24 mouse cellular contexts compared by ENCODE assay signal in the genomic region with DNA sequence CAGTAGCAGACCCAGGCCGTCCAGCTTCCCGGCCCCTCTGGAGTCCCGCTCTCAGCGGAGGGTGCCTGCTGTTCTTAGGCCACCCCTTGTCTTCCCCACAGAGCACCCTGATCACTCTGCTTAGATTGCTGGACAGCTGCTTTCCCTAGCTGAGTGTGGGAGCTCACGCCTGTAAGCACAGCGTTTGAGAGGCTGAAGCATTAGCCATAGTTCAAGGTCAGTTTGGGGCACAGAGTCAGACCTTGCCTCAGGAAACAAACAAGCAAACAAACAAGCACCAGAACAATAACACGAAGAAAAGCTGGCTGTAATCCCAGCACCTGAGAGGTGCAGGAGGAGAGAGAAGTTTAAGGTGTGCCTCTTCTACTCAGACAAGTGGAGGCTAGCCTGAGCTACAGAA. TPM values are rescaled to one million over a fixed set of nuclear protein-coding genes. Genes with fewer than 3 reads are reported as not detected.
DNase-seq lines count a peak whose midpoint lies in the region; ATAC-seq and TF ChIP-seq lines count a peak whose summit lies in the region.
"Had no signal": no experiment of that assay in that cellular context is flagged by ENCODE, and none has a peak within 500 bp of the region (broad histone marks: within the 10 kb centered on the region; RNA-seq: fewer than 3 reads in every experiment).

No protein-coding gene starts in this region.

- H3K27ac ChIP-seq in embryonic facial prominence, embryonic 12.5 days: no peak overlapping the region
- H3K27ac ChIP-seq in embryonic facial prominence, embryonic 10.5 days (replicated peaks): no peak overlapping the region
- peak overlapping the region; percentile 32 for H3K27ac ChIP-seq in kidney, adult 2 months (ENCODE audit: insufficient read depth, low read depth, low read length)
- H3K27ac ChIP-seq: embryonic facial prominence, embryonic 13.5 days; forebrain, embryonic 12.5 days; heart, embryonic 13.5 days; hindbrain, embryonic 12.5 days; hindbrain, embryonic 15.5 days; intestine, embryonic 15.5 days had no signal

- H3K9me3 ChIP-seq in embryonic facial prominence, embryonic 12.5 days: no peaks in the 10 kb centered on the region
- H3K9me3 ChIP-seq in embryonic facial prominence, embryonic 10.5 days: no peaks in the 10 kb centered on the region
- H3K9me3 ChIP-seq in E14TG2a.4 (ENCODE audit: low read length): no peaks in the 10 kb centered on the region
- H3K9me3 ChIP-seq: embryonic facial prominence, embryonic 13.5 days; forebrain, embryonic 12.5 days; heart, embryonic 13.5 days; hindbrain, embryonic 12.5 days; hindbrain, embryonic 15.5 days; intestine, embryonic 15.5 days had no signal

- no peak overlapping the region for H3K4me3 ChIP-seq in embryonic facial prominence, embryonic 12.5 days
- no peak overlapping the region for H3K4me3 ChIP-seq in embryonic facial prominence, embryonic 10.5 days
- H3K4me3 ChIP-seq in kidney, adult 2 months (ENCODE audit: insufficient read depth, low read depth, low read length): no peak overlapping the region
- peak overlapping the region; percentile 52; the same call in 1 of the 2 replicates for H3K4me3 ChIP-seq in E14TG2a.4 (replicated peaks; ENCODE audit: low read length)
- H3K4me3 ChIP-seq: embryonic facial prominence, embryonic 13.5 days; erythroblast, embryonic 14.5 days; forebrain, embryonic 12.5 days; heart, embryonic 13.5 days; hindbrain, embryonic 12.5 days; hindbrain, embryonic 15.5 days; intestine, embryonic 15.5 days had no signal

- H3K36me3 ChIP-seq in embryonic facial prominence, embryonic 12.5 days: no peaks in the 10 kb centered on the region
- H3K36me3 ChIP-seq in embryonic facial prominence, embryonic 10.5 days (replicated peaks): peaks cover 6% of the 10 kb centered on the region; the same call in 1 of the 2 replicates
- H3K36me3 ChIP-seq in kidney, adult 2 months (ENCODE audit: control insufficient read depth, insufficient read depth, low read length): no peaks in the 10 kb centered on the region
- peaks cover 28% of the 10 kb centered on the region; the same call in 1 of the 2 replicates for H3K36me3 ChIP-seq in E14TG2a.4 (ENCODE audit: insufficient read depth, low read length)
- H3K36me3 ChIP-seq: forebrain, embryonic 12.5 days; heart, embryonic 13.5 days; hindbrain, embryonic 12.5 days; hindbrain, embryonic 15.5 days; intestine, embryonic 15.5 days had no signal

- H3K27me3 ChIP-seq in embryonic facial prominence, embryonic 12.5 days: no peaks in the 10 kb centered on the region
- no peaks in the 10 kb centered on the region for H3K27me3 ChIP-seq in embryonic facial prominence, embryonic 10.5 days (replicated peaks; ENCODE audit: low read depth, poor library complexity, severe bottlenecking)
- H3K27me3 ChIP-seq in kidney, adult 2 months (replicated peaks; ENCODE audit: control insufficient read depth, insufficient read depth, low read length): no peaks in the 10 kb centered on the region
- H3K27me3 ChIP-seq in E14TG2a.4 (ENCODE audit: insufficient read depth, low read length): no peaks in the 10 kb centered on the region
- H3K27me3 ChIP-seq: embryonic facial prominence, embryonic 13.5 days; forebrain, embryonic 12.5 days; heart, embryonic 13.5 days; hindbrain, embryonic 12.5 days; hindbrain, embryonic 15.5 days; intestine, embryonic 15.5 days had no signal

- 0 out of 2 replicates have a peak, but pooled peaks cover 4% of the 10 kb centered on the region for H3K4me1 ChIP-seq in embryonic facial prominence, embryonic 12.5 days
- peaks cover 12% of the 10 kb centered on the region; the same call in 1 of the 2 replicates for H3K4me1 ChIP-seq in embryonic facial prominence, embryonic 10.5 days
- peaks cover 58% of the 10 kb centered on the region for H3K4me1 ChIP-seq in kidney, adult 2 months (ENCODE audit: control insufficient read depth, insufficient read depth, low read length)
- peaks cover 83% of the 10 kb centered on the region for H3K4me1 ChIP-seq in E14TG2a.4 (replicated peaks; ENCODE audit: low read depth, low read length)

- no peak overlapping the region for H3K4me2 ChIP-seq in embryonic facial prominence, embryonic 12.5 days (replicated peaks)
- H3K4me2 ChIP-seq: embryonic facial prominence, embryonic 13.5 days; forebrain, embryonic 12.5 days; heart, embryonic 13.5 days; hindbrain, embryonic 12.5 days; hindbrain, embryonic 15.5 days; intestine, embryonic 15.5 days had no signal

- DNase-seq in embryonic facial prominence, embryonic 10.5 days (ENCODE audit: low spot score): no peak
- no peak for DNase-seq in kidney, adult 2 months
- no peak for DNase-seq in kidney, postnatal 14 days
- peak; percentile 58 for DNase-seq in R1 (ENCODE audit: low read depth, low spot score)
- DNase-seq in cerebellum, adult 18-20 months: no peak
- no peak for DNase-seq in cerebellum, adult 8-10 months
- DNase-seq: adrenal gland, adult 2 months; adrenal gland, postnatal 14 days; cerebellum, adult 11 months; cerebellum, adult 9-10 months; cerebellum, postnatal 14 days; forebrain, postnatal 0 days; gastrocnemius, postnatal 25 days; heart, adult 18-20 months; kidney, adult 11 months had no signal

- 89% methylated on average over 7 of the region's 7 CpGs for WGBS in embryonic facial prominence, embryonic 12.5 days
- WGBS in embryonic facial prominence, embryonic 10.5 days: 86% methylated on average over 7 of the region's 7 CpGs
- 62% methylated on average over 7 of the region's 7 CpGs for WGBS in kidney, adult 2 months

- TF ChIP-seq POLR2A in kidney, adult 2 months (IDR thresholded peaks at IDR 0.05; ENCODE audit: low read depth, low read length): no peak

- no peak for TF ChIP-seq CTCF in kidney, adult 2 months (conservative IDR thresholded peaks at IDR 0.05; ENCODE audit: insufficient read depth, insufficient read length, low read depth, low read length)
- no peak for TF ChIP-seq CTCF in E14TG2a.4 (conservative IDR thresholded peaks at IDR 0.05; ENCODE audit: low read length)

- H3K9ac ChIP-seq in embryonic facial prominence, embryonic 12.5 days: no peak overlapping the region
- H3K9ac ChIP-seq: embryonic facial prominence, embryonic 13.5 days; forebrain, embryonic 12.5 days; forebrain, postnatal 0 days; heart, embryonic 13.5 days; hindbrain, embryonic 12.5 days; hindbrain, embryonic 15.5 days; intestine, embryonic 15.5 days had no signal

- ATAC-seq in embryonic facial prominence, embryonic 12.5 days (ENCODE audit: insufficient number of reproducible peaks, insufficient read depth, low FRiP score, low TSS enrichment): 0 out of 2 replicates have a peak, but pooled peaks have one; percentile 24
- ATAC-seq: forebrain, postnatal 0 days; intestine, embryonic 15.5 days had no signal

RNA-seq across cellular contexts. Expression of gene Dnm2, which starts 7.4 kb away (rescaled TPM):
- polyA plus RNA-seq in embryonic facial prominence, embryonic 12.5 days (2016; fragmentation: Nextera tagmentation; extraction: Ambion mirVana): 75.3 and 76.7 TPM in 2 replicates
- polyA plus RNA-seq in embryonic facial prominence, embryonic 10.5 days (2016; fragmentation: Nextera tagmentation; extraction: Ambion mirVana): 72.9 and 73.7 TPM in 2 replicates
- polyA plus RNA-seq in kidney, adult 2 months (2012; rRNA removed): 101 and 118 TPM in 2 replicates

RNA-seq across cellular contexts. Expression of gene Qtrt1, which starts 20.4 kb away (rescaled TPM):
- polyA plus RNA-seq in embryonic facial prominence, embryonic 12.5 days (2016; fragmentation: Nextera tagmentation; extraction: Ambion mirVana): 48.7 and 50.2 TPM in 2 replicates
- 64.0 and 71.1 TPM in 2 replicates for polyA plus RNA-seq in embryonic facial prominence, embryonic 10.5 days (2016; fragmentation: Nextera tagmentation; extraction: Ambion mirVana)
- polyA plus RNA-seq in kidney, adult 2 months (2012; rRNA removed): 23.7 and 25.2 TPM in 2 replicates
